Mouse (Mus musculus): ENCODE results near the gene Cyb5d2.

The Cyb5d2 gene

GRCm38 (mm10) chr11:72796773-72797338 is 914 bp upstream of the Cyb5d2 start:
- no peak for TF ChIP-seq GATA4 (IDR thresholded peaks at IDR 0.05; ENCODE audit: insufficient replicate concordance, low read length)

DNA sequence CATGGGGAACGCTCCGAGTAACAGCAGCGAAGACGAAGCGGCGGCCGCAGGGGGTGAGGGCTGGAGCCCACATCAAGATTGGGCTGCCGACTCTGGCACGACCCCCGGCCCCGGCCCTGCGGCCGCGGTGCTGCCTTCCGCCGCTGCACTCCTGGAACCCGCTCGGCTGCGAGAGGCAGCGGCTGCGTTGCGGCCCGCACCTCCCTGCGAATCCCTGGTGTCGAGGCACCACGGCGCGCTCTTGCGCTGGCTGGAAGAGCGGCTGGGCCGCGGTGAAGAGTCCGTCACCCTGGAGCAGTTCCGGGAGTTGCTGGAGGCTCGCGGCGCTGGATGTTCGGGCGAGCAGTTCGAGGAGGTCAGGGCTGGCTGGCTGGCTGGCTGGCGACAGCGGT is 350 bp upstream of the Cyb5d2 start:
- TF ChIP-seq GATA4 (IDR thresholded peaks at IDR 0.05; ENCODE audit: insufficient replicate concordance, low read length): no peak

- no peak for TF ChIP-seq GATA4 (IDR thresholded peaks at IDR 0.05; ENCODE audit: insufficient replicate concordance, low read length)
These were observed 840 bp downstream of the Cyb5d2 start for GRCm38 (mm10) chr11:72795149-72795454.

DNA sequence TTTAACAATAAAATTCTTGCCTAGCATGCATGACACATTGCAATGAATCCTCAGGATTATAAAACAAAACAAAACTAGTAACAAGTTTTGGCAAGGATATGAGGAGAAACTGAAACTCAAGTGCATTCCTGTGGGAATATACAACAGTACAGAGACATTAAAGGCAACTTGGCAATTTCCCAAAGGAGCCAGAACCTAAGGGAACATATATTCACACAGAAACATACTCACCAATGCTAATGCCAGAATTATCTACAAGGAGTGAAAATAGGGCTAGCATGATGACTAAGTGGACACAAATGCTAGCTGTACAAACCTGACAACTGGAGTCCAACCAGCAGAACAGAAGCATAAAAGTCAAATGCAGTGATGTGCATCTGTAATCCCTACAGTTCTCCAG is 3.9 kb downstream of the Cyb5d2 start:
- no peak for TF ChIP-seq GATA4 (IDR thresholded peaks at IDR 0.05; ENCODE audit: insufficient replicate concordance, low read length)

DNA sequence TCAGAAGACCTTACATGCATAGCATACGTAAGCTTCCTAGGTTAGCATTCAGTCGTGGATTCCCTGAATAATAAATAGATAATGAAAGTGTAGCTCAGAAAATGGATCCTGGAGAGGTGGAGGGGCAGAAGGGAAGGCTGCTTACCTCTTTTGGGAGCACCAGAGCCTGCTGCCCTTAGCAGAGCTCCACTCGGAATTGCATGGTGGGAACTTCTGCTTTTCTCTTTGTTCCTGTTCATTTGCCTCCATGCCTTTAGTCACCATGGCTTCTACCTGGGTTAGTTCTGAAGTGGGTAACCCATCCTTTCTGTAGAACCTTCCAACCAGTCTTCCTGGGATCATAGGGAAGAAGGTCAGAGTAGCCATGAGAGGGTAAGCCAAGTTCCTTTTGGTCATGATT is 13.4 kb downstream of the Cyb5d2 start:
- TF ChIP-seq GATA4 (IDR thresholded peaks at IDR 0.05; ENCODE audit: insufficient replicate concordance, low read length): no peak

DNA sequence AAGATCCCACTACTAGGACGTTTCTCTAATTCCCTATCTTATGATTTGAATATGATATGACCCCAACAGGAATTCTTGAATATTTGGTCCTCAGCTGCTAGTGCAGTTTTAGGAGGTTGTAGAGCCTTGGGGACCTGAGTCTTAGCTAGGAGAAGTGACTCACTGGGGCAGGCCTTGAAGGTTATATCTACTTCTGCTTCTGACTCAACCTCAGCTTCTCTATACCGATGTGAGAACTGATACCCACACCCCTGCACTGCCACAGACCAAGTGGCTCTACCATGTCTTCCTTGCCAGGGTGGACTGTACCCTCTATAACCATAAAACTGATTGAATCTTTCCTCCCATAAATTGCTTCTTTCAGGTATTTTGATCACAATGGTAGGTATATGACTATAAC is 13.8 kb downstream of the Cyb5d2 start:
- TF ChIP-seq GATA4 (IDR thresholded peaks at IDR 0.05; ENCODE audit: insufficient replicate concordance, low read length): no peak

DNA sequence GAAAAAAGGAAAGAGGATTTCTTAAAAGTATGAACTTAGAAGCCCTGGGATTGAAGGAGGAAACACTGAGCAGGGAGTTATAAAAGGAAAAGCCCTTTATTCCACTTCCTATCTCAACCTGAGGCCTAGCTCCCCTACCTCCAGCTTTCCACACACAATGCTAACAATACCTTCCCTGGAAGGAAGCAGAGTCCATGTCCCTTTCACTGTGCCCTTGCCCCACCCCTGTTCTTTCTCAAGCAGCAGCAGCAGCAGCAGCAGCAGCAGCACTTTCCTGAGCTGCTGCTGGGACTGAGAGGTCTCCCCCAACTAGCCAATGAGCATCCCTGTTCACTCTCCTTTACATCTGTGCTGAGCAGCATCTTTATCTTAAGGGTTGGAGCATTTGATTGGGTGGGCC is 17.0 kb downstream of the Cyb5d2 start:
- no peak for TF ChIP-seq GATA4 (IDR thresholded peaks at IDR 0.05; ENCODE audit: insufficient replicate concordance, low read length)

DNA sequence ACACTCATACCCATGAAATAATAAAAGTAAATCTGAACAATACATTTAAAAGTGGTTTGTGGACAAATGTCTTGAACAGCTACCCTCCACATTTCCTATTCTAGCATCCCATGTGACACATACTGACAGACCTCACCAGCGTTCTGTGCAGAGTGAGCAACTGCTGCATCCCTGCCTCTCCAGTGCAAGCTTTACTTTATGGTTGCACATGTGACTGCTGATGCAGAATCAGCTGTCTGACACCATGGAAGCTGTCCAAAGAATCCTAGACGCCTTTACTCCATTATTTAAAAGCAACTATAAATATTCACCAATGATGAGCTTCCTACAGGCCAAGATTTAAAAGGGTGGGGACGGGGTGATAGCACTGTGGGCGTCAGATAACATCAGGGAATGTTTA is 24.5 kb downstream of the Cyb5d2 start:
- TF ChIP-seq GATA4 (IDR thresholded peaks at IDR 0.05; ENCODE audit: insufficient replicate concordance, low read length): no peak

GRCm38 (mm10) chr11:72770816-72771215 is 25.1 kb downstream of the Cyb5d2 start:
- TF ChIP-seq GATA4 (IDR thresholded peaks at IDR 0.05; ENCODE audit: insufficient replicate concordance, low read length): no peak

DNA sequence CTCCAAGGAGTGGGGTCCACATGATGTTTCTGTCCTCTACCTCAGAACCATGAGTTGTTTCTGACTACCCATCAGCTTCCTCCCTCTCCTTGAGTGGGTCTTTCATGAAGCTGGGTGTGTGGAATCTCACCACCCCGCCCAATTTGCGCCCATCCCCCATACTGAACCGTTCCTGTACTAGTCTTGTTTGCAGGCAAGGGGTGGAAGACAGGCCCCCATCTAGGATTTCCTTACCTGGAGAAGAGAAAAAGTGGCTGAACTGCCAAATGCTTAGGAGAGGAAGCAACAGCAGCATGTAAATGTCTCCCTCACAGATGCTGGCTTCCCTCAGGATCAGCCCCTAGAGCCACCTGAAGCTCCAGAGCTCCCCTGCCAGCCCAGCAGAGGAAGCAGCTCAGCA is 25.6 kb downstream of the Cyb5d2 start:
- no peak for TF ChIP-seq GATA4 (IDR thresholded peaks at IDR 0.05; ENCODE audit: insufficient replicate concordance, low read length)

- TF ChIP-seq GATA4 (IDR thresholded peaks at IDR 0.05; ENCODE audit: insufficient replicate concordance, low read length): no peak
These were observed 26.9 kb downstream of the Cyb5d2 start for GRCm38 (mm10) chr11:72769061-72769460.

GRCm38 (mm10) chr11:72767716-72768115 is 28.2 kb downstream of the Cyb5d2 start:
- TF ChIP-seq GATA4 (IDR thresholded peaks at IDR 0.05; ENCODE audit: insufficient replicate concordance, low read length): no peak

- TF ChIP-seq GATA4 (IDR thresholded peaks at IDR 0.05; ENCODE audit: insufficient replicate concordance, low read length): no peak
These were observed 31.7 kb downstream of the Cyb5d2 start for GRCm38 (mm10) chr11:72764270-72764669.

GRCm38 (mm10) chr11:72760781-72761180 is 35.2 kb downstream of the Cyb5d2 start:
- no peak for TF ChIP-seq GATA4 (IDR thresholded peaks at IDR 0.05; ENCODE audit: insufficient replicate concordance, low read length)

DNA sequence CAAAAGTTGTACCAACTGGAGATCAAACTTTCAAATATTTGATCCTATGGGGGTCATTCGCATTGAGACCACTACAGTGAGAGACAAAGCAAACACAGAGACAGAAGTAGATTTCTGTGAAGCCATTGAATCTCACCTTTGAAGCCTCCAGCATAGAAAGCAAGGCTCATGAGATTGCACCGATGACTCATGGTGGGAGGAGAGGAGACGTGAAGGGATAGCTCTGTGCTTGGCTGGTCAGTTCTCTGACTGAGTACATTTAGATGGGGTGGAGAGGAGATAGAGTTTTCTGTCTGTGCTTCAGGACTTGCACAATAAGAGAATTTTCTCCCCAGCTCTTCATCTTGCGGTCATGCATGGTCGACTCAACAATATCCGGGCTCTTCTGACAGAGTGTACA is 36.4 kb downstream of the Cyb5d2 start:
- TF ChIP-seq GATA4 (IDR thresholded peaks at IDR 0.05; ENCODE audit: insufficient replicate concordance, low read length): no peak

DNA sequence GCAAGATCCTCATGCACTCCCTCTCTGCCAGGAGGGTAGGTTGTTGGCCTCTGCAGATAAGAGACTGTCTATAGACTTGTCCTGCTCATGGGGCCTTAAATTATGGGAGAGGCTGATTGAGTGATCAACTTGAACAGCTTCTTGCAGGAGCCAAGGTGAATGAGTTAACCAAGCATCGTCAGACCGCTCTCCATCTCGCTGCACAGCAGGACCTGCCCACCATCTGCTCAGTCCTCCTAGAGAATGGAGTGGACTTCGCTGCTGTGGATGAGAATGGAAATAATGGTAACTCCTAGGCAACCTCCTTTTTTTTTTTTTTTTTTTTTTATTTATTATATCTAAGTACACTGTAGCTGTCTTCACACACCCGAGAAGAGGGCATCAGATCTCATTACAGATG is 37.6 kb downstream of the Cyb5d2 start:
- no peak for TF ChIP-seq GATA4 (IDR thresholded peaks at IDR 0.05; ENCODE audit: insufficient replicate concordance, low read length)

DNA sequence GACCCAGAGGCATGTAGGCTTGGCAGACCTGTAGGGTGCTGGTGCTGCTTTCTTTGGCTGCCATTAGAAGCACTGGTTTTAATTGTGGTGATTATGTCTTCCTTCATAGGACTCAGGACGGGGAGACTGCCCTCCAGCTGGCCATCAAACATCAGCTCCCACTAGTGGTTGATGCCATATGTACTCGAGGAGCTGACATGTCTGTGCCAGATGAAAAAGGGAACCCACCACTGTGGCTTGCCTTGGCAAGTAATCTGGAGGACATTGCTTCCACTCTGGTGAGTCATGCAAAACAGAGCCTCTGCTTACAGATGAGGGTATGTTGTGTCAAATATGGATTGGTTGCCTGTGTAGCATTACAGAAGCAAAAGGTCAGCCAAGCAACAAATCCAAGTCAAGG is 44.0 kb downstream of the Cyb5d2 start:
- no peak for TF ChIP-seq GATA4 (IDR thresholded peaks at IDR 0.05; ENCODE audit: insufficient replicate concordance, low read length)

DNA sequence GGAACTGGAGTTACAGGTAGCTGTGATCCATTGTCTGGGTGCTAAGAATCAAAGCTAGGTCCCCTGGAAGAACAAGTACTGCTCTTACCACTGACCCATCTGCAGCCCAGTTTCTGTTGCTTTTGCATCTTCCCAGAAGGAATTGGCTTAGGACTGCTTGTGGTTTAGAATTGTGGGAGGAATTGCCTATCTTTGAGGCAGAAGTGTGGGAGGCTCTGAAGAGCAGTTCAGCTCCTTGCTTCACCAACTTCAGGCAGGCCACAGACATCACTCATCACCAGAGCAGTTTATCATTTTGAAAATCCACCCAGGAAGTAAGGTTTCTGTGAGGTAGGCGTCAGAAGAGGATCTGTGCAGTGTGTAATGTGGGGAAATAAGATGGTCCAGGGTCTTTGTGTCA is 56.9 kb downstream of the Cyb5d2 start:
- no peak for TF ChIP-seq GATA4 (IDR thresholded peaks at IDR 0.05; ENCODE audit: insufficient replicate concordance, low read length)
